Mouse (Mus musculus) right cerebral cortex, adult 18-20 months (tissue): ENCODE data around the gene Ube2o.

ENCODE experiments used
- DNase-seq: peaks from one replicate; pipeline ENCODE4 v3.0.0; 2022; ENCODE audit warnings: mixed read lengths

Ube2o gene

DNA sequence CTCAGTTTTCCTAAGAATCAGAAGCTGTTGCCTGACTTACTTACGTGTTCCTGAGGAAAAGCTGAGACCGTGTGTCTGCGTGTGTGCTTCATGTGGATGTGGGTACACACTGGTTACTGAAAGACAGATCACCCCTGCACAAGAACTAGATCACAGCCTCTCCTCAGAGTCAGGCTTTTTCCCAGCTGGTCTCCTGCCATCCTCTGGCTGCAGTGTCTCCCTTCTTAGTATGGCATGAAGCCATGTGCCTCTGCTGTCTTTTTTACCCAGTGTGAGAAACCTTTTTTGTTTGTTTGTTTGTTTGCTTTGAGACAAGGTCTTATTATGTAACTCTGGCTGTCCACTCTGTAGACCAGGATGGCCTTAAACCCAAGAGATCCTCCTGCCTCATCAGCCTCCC, 2.0 kb downstream of the Ube2o start:
- DNase-seq, result no peak

DNA sequence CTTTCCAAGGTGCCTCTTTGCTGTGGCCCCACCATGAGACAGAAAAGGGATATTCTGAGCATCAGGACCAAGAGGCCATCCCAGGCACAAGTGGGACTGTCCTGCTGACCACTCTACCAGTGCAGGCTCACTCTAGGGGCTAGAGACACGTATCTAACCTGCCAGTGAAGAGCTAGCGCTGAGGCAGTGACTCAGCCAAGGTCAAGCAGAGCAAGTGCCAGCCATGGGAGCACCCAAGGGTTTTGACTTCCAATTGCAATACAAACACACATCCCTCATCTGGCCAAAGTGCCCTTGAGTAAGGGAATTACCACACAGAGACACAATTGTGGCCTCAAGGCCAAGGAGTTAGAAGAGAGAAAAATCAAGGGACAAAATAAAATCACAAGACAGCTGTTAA, 5.9 kb downstream of the Ube2o start:
- no peak for DNase-seq

DNA sequence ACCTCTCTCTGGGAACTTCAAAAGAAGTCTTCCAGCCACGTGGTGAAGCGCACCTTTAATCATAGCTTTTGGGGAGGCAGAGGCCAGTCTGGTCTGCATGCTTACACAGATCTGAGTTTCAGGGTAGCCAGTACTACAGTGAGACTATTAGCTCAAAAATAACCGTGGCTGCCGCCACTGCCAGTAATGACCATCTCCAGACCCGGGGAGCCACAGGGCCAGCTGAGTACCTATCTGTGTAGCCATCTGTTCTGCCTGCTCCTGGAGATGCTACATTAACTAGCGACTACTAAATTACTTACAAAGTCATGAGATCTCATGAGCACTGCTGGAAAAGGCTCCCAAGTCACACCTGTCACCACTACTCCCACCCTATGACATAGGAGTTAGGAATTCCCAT, 6.3 kb downstream of the Ube2o start:
- DNase-seq, result no peak

DNA sequence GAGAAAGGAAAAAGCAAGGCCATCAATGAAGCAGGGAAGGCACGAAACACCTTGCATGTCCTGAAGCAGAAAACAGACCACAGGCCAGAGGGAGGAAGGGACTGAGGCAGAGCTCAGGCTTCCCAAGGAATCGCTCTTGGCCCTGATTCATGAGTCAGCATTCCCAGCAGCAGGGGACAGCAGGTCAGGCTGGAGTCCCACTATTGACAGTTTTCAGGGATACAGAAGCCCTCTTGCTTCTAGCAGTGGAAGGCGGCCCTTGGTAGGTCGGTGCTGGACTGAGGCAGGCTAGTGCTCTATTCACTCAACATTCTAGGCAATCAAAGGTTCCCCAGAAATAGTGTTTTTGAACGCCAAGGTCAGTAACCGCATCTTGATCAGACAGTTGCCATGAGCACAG, 6.8 kb downstream of the Ube2o start:
- no peak for DNase-seq

DNA sequence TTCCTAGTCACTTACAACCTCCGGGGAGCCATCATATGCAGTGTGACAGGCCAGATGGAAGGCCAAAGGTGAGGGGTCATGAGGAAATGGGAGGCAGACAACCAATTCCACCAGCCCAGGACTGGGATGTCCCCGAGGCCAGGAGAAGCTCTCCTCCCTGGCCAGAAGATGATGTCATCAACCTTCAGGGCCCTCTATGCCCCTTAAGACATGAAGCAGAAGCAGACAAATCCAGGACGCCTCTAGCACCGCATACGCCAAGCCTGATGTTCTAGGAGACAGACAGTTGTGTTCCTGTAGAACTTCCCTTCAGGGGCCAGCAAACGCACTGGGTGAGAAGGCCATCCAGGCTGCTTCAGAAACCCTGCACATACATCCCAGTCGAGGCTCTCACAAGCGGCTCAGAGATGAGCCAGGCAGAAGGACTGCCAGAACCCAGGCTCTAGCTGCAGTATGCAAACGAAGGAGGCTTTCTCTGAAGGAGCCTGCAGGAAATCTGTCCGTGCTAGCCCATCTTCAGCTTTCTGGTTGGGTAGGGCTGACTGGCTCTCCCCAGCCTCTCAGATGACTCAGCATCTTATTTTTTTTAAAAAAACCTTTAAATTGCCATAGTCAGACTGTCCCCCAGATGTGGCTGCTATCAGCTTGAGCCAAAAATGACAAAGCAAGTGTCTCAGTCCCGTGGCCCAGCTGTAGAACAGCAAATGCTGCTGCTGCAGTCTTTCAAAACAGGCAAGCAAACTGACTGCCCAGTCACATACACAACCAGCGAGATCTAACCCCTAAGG, 8.3 kb downstream of the Ube2o start:
- DNase-seq, result peak; percentile 69

DNA sequence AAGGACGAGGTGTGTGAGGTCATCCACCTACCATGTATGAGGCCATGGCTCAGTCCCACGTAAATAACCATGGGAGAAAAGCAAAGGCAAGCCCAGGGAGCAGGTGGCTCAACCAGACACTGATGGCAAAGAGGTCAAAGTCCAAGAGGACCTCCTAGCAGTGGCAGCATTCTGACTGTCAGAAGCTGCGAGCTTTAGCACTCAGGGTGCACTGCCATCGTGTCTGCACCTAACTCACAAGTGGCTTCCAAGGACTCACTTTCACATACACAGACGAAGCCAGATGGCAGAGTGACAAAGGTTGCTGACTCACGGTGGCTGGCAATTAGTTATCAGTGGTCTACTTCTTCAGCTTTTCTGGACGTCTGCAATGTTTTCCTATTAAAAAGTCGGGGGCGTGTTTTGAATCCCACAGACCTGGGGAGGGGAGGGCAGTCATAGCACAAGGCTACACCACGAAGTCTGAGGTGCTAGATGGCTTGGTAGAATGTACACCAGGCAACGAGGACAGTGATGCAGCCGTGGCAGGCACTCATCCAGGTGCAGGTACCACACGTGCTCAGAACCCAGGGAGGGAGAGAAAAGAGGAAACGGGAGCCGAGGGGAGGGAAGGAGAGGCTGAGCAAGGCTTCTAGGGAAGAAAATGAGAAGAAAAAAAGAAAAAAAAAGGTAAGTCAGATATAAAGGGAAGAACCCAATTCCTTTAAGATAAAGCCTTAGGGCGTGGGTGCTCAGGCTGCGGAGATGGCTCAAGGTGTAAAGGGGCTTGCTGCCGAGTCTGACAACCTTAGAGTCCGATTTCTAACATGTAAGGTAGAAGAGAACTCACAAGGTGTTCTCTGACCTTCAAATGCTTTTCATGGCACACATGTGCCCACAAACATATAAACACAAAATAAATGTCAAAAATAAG, 9.2 kb downstream of the Ube2o start:
- DNase-seq, result no peak

DNA sequence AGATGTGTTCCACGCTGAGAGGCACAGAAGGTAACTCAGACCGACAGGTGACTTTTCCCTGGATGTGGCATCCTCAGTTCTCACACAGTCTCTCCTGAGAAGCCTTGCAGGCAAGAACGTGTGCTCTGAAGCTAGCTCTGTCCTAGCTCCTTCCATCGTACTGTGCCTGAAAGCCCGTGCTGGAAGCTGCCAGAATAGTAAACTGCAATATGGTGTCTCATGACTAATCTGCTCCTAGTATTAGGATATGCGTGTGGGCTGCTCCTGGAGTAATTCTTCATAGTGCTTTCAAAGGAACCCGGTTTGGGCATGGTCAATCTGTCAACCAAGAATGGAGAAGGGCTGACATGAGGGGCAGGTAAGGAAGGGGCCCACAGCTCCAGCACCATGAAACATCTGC, 10.4 kb downstream of the Ube2o start:
- no peak for DNase-seq

DNA sequence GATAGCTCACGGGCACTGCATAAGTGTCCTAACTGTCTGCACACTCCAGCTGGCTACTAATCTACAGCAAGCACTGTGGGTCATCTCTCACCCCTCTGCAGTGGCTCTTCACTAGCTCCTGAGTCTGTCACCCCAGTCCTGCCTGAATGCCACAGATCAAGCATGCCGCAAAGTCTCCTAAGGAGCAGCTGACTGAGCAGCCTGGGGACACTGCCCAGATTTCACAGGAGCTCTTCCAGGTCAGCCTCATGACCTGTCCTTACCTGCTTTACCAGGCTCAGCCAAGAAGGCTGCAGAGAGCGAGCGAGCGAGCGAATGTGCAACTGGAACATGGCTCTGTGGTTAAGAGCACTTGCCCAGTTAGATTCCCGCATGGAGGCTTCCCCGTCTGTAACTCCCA, 13.7 kb downstream of the Ube2o start:
- DNase-seq, result no peak

DNA sequence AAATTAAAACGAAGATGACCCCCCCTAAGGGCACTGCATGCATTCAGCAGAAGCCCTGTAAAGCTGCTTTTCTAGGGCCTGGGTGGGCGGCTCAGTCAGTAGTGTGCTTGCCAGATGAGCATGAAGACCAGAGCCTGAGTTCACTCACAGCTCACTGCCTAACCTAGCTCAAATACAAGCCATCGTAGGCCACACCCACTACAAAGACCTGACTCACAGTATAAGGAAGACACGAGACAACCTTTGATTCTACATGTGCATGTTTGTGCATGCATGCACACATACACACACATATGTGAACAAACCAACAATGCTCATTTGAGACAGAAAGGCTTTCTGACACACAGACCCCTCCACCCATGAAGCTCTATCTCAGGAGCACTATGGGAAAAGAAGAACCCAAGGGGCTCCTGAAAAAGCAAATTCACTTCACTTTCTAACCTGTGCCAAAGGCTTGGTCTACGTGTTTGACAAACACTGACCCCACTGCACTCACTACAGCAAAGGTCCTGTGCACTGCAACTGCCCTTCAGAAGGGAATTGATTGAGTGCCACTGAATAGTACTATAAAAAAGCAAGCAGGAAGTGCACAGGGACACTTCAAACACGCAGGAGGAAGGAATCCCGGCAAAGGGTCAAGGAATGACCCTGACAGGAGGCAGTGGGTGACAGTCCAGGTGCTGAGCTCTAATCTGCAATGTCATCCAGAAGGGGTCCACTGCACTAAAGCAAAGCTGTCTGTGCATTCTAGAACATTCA, 15.8 kb downstream of the Ube2o start:
- DNase-seq, result no peak

DNA sequence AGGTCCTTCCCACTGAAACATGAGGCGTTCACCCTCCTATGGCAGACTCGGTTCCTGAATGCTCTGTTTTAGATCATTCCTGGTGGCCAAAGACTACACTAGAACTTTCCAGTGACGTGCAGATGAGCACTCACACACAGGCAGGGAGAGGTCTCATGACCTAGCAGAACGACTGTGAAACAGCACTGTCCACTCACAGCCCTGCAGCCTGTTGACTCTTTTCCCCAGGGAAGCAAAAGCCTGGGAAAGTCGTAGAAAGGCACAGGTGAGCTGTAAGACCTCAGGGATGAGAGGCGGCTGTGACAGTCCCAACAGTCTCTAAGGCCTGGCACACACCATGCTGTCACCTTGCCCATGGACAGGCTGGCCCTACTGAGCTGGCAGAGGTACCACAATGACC, 24.9 kb downstream of the Ube2o start:
- DNase-seq, result no peak

DNA sequence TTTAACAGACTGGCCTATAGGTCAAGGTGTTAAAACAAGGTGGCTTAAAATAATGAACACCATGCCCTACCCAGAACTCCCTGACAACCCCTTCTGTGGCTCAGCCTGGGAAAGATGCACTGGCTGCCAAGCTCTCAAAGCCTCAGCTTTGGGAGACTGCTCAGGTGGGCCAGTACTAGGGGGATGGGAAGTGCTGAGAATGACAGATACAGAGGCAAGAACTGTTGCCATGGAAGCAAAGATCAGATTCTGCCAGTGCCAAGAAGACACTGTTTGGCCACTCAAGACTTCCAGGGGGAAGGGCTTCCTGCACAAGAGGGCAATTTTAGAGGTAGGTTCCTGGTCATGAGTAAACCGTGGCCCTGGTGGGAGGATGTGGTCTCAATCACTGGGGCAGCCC, 25.7 kb downstream of the Ube2o start:
- no peak for DNase-seq

DNA sequence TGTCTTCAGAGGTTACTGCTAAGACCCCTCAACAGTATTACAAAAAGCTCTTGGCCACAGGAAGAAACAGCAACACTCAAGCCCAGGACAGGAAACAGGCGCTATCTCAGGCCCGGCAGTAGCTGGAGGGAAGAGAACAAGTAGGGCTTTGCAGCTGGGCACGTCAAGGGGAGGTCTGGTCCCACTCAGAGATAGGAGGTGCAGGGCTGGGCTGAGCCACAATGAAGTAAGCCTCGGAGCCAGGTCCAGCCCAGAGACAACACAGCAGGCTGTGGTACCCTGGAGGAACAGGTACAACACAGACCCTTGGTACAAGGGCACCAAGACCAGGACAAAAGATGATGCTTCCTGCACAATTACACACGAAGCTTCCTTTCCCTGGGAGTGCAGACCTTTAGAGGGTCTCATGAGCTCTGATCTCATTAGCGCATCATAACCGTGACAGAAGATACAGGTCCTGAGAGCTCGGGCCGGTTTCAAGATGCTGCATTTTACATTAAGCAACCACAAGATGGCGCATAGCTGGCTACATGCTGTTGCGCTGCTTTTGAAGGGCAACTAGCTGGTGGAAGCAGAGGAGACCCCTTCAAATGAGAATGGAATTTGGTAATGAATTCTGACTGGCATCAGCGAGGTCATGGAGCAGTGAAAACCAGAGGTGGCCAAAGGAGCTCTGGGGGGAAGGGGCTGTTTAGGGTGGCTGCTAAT, 26.9 kb downstream of the Ube2o start:
- no peak for DNase-seq

DNA sequence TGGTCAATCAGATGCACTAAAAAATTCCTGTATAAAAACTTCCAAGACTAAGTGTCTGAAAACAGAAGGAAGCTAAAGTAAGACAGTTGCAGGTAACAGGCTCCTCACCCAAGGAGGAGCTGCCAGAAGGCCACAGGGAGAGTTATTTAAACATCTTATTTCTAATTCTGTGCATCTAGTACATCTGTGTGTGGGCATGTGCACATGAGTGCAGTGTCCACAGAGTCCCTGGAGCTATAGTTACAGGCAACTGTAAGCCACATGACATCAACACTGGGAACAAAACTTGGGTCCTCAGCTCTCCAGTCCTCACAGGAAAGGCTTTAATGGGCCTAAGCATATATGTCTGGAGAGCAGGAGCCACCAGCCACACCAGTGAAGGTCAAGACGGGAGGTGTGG, 29.1 kb downstream of the Ube2o start:
- DNase-seq, result peak; percentile 41

DNA sequence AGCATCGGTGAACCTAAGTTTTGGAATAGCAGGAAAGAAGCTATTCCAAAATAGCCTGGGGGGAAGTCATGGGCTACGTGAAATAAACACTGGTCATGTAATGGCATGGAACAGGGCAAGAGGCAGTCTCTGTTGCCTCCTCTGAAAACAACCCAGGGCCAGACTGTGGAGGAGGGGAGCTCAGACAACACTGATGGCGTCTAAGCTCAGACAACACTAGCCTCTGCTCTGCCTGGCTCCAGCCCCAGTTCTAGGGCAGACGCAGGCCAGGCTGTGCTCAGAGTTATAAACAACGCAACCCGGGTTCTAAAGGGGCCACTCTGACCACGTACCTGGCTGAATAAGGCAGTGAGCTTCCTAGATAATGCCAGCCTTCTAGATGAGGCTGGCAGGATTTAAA, 30.5 kb downstream of the Ube2o start:
- DNase-seq, result no peak

DNA sequence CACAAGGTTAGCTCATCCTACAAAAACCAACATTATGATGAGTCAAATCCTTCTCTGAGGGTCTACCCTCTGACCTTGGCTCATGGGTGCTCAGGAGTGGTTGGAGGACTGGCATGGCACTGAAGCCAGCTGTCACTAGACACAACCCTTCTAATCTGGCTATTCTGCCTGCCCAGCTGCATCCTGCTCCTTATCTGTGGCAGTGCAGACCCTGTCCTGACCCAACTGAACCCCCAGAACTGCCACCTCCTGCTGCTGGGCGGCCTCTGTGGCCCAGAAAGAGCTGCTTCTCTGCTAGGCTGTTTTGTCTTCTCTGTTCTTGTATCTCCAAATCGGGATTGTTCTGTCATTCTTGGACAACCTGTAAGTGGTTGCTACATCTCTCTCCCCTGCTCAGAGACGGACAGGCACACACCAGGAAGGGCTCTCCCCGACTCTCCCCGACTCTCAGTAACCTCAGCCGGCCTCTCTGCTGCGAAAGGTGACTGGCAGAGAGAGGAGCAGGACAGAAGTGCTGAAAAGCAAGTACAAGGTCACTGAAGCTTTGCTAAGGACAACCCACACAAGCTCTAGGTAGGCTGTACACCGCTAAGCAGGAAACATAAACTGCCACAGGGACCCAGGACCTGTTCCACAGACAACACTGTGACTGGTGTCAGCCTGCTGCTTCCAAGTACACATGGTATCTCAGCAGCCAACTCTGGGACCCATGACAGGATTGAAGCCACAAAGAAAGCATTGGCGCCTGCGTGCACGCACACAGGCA, 31.8 kb downstream of the Ube2o start:
- DNase-seq, result no peak

DNA sequence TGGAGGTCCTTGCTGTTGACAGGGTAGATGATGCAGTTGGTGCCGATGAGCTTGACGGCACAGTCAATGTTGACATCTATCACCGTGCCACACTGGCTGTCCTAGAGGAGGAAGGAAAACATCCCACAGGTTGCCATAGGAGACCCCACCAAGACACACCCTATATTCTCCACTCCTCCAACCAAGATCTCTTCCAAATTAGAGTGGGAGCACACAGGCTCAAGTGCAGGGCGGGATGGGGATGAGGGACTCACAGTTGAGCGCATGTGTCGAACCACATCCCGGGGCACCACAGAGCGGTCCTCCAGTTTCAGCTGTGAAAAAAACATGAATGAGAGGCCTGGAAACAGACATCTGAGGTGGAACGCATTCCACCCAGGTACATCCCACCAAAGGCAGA, 32.5 kb downstream of the Ube2o start:
- no peak for DNase-seq

DNA sequence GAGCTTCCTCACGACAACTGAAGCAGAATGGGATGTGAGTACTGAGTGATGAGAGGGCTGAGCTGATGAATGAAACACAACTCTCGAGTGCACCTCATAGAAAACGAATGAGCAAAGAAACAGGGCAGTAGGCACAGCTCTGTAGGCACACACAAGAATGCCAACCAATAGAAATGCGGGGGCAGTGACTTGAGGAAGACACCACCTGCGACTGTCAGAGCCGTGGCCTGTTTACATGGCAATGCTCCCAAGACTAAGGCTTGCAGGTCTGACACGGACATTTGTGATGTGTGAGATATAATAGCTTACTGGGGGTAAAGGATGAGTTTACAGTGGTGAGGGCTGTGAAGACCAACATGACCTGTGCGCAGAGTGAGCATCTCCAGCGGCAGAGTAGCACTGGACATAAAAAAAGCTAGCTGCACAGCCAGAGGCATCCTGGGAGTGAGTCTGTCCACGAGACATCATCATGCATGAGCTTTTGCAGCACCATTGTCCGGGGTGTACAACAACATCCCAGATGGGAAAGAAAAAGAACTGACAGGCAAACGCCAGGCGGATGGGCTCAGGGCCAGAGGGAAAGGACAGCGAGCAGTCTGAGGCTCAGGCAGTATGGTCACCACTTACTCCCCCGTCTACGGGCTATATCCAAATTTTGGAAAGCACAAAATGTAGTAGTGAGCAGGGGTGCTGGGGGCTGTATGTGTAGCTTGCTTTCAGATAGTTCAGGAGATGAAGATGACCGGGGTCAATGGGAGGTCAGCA, 33.8 kb downstream of the Ube2o start:
- DNase-seq, result no peak

DNA sequence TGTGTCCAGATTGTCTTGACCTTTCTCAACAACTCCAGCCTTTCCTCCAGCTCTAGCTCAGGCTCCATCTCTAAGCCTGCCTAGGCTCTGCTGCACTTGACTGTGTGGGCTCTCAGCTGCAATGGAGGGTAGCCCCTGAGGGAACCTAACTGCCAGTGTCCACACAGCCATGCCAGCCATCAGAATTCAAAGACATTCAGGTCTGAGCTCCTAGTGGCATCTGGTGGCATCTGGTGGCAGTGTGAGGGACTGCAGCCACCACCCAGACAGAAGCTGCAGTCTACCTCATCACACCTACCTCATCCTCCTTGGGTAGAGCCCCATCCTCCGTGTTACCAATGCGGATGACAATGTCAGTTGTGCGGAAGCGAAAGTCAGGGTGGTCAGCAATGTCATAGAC, 38.1 kb downstream of the Ube2o start:
- DNase-seq, result peak; percentile 63

DNA sequence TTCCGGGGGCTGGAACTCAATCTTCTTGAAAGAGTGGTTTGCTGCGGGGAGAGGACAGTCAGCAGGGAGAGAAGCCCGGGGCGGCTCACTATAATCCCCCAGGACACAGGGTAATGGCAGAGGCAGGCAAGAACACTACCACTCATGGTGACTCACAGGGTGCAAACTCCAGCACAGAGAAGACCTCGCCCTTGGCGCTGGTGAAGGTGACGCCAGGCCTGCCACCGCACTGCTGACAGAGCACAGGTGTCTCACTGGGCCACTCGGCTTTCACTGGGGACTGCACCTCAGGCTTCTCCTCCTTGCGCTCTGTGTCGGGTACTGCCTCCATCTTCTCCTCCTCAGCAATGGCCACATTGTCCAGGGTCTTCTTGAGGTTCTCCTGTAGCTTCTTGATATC, 40.1 kb downstream of the Ube2o start:
- no peak for DNase-seq

DNA sequence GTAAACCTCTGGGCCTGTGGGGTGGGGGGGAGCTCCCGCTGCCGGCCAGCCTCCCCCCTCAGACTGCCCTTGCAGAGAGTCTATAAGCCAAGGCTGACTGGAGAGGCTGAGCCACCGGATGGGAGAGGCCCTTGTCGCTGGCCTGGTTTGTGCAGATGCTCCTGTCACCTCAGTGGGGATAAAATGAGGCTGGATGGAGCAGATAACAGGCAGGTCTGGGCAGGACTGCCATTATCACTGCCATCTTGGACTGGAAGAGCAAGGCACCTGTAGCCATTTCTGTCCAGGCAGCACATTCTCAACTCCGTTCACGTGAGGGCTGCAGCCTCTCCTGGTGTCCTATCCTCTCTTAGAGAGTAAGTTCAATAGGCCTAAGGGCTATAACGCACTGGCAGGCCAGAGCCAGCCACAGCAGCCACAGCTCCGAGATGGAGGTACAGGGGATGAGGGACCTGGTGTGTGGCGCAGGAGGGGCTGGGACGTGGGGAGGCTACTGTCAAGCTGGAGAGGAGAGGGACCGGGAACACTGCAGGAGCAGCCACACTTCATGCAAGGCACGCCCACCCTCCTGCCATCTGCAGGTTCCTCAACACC, 43.0 kb downstream of the Ube2o start:
- DNase-seq, result no peak

DNA sequence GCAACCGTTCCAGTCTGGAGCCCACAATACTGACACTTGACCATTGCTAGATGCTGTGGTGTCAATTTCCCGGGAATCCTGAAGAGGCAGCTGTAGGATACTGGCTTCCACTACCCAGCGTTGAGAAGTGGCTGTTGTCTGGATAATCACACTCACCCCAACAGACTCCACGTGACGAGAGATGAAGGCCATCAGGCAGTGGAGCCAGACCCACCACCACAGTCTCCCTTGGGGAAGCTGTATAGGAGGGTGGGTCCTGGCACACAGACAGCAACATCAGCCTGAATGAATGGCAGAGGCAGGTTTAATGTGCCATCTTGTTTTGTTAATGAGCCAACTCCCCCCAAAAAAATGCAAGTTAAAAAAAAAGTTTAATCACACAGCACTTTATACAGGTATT, 43.9 kb downstream of the Ube2o start:
- no peak for DNase-seq
